Mouse (Mus musculus) left cerebral cortex, postnatal 4 days (tissue): Measurements from ENCODE around the gene Muc3. TPM values are rescaled to one million over a fixed set of nuclear protein-coding genes. Genes with fewer than 3 reads are reported as not detected.
"Not testable (repeated sequence)": the region's sequence is repeated elsewhere in the genome, so short reads cannot be mapped to it uniquely, and the experiment has no call there.

ENCODE experiments used
- DNase-seq: peaks from one replicate; pipeline ENCODE4 v3.0.0-alpha.2; 2022
- intact Hi-C: fragments of 180-260 bp; cut with DNase I; formaldehyde crosslinking; loops from one replicate; pipeline ENCODE4 v1.15.1; 2025
- total RNA-seq, 2 experiments: library from RNA; stranded (reverse); gene quantifications; 2 replicates each; pipeline ENCODE4 v1.2.3; 2021

Muc3 gene
- total RNA-seq, 2 experiments from 2014 or later = not detected

DNA sequence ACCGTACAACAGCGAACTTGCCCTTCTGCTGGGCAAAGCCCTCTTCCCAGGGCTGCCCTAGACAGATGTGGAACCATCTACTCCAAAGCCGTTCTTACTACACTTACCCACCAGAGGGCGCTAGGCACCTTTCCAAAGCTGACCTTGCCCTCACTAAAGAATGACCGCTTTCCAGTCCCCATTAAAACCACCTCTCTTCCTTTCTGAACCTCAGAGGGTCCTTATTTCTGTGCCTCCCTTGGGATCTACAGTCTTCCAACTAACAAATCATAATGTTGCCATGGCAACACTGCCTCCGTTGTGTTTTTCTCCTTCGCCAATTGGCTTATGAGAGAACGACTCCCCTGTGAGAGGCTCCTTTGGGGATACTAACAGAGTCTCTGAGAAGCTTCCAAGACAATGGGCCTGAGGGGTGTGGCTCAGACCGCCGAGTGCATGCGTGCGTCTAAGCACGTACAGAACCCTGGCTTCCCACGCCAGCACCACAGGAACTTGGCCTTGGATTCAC, 26.4 kb downstream of the Muc3 start:
- peak; percentile 71 for DNase-seq
- intact Hi-C loops = no loop called here

DNA sequence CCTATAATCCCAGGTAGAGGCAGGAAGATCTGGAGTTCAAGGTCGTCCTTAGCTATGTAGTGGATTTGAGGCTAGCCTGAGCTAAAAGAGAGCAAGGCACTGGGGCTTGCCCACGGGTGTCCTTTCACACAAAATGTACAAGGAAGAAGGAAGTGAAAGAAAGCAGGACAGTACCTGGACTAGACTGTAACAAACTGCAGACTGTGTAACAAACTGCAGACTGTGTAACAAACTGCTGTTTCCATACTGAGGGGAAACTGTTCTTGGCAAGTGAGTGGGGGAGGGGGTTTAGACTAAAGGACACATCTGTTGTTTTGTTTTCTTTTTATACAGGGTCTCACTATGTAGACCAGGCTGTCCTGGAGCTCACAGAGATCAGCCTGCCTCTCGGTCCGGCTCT, 27.8 kb downstream of the Muc3 start:
- DNase-seq = no peak
- intact Hi-C loops = no loop called here

DNA sequence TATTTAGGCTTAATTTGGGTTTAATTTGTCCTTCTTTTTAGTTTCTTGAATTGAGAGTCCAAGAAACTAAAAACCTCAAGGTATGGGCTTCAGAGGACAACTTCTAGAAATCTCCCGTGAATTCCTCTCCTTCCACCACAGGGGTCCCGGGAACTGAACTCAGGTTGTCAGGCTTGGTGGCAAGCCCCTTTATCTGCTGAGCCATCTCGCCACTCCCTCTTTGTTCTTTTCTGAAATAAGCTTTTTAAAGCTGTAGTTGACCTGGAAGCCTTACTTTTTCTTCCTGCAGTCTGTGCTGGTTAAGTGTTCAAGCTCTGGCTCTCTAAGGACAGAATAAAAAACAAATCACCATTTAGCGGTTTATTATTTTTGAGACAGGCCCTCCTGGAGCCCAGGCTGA, 30.2 kb downstream of the Muc3 start:
- DNase-seq = no peak
- intact Hi-C loops = no loop called here

DNA sequence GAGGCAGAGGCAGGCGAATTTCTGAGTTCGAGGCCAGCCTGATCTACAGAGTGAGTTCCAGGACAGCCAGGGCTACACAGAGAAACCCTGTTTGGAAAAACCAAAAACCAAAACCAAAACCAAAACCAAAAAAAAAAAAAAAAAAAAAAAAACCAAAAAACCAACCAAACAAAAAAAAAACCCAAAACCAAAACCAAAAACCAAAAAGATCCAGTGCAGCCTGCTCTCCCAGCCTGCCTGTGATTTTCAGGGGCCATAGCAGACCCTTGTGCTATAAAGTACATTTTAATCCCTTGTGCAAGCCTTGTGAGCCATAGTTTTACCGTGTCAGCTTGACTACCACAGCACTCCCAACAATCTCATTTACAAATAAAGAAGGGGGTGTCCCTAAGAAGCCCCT, 31.1 kb downstream of the Muc3 start:
- DNase-seq, intact Hi-C loops: not testable (repeated sequence)

DNA sequence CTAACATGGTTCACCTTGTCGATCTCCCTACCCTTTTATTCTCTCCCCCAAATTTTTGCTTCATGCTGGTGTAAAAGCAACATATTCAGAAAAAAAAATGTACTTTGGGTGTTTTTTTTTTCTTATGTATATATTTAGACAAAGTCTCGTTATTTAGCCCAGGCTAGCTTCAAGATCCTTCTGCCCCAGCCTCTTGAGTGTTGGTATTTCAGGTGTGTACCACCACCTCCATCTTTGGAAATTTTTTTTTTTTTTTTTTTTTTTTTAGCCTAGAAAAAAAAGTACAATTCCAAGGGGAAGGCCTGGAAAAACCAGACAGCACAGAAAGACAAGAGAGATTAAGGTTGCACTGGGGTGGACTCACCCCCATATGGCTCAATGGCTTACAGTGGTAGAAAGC, 32.1 kb downstream of the Muc3 start:
- DNase-seq = no peak
- intact Hi-C loops = no loop called here

DNA sequence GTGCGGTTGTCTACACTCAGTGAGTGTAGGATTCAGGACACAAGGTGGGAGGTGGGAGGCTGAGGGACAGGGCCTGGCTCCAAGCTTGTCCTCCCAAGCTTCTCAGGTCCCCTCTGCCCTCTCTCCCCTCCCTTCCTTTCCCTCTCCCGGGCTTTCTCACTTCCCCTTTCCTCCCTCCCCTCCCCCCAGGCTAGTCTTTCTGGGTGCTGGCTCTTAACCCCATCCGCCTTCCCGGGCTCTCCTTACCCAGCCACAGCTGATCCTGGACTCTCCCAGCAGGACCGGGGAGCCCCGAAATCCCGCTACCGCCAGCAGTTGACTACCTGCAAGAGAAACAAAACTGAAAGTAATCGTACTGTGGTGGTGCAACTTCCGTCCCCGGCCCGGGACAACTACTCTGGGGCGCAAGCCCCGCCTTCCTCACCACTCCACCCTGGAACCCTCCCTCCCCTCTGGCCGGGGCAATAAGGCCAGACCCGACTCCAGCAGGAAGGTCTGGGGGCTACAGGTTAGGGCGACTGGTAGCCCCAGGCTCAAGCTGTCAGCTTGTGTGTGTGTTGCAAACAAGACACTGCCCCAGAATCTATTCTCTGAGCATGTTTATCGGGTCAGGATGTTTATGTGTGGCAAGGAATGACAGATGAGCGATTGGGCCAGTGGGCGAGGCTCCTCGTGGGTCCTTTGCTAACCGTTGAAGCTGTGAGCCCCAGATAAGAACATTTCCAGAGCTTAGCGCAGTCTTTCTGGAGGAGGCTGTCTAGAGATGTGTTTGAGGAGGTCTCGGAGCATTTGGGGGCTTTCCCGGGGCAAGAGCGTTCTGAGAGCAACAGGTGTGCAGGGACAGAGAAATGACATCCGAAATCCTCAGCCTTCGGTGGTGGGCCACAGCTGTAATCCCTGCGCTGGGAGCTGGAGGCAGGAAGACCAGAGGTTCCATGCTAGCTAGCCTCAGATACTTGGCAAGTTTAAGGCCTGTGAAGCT, 33.0 kb downstream of the Muc3 start, which contains the start of gene Trim56:
Gene Trim56, minus strand, starts transcription at position 344 of the 982 bp plus-strand sequence.
- intact Hi-C loops = no loop called here
- DNase-seq = no peak

DNA sequence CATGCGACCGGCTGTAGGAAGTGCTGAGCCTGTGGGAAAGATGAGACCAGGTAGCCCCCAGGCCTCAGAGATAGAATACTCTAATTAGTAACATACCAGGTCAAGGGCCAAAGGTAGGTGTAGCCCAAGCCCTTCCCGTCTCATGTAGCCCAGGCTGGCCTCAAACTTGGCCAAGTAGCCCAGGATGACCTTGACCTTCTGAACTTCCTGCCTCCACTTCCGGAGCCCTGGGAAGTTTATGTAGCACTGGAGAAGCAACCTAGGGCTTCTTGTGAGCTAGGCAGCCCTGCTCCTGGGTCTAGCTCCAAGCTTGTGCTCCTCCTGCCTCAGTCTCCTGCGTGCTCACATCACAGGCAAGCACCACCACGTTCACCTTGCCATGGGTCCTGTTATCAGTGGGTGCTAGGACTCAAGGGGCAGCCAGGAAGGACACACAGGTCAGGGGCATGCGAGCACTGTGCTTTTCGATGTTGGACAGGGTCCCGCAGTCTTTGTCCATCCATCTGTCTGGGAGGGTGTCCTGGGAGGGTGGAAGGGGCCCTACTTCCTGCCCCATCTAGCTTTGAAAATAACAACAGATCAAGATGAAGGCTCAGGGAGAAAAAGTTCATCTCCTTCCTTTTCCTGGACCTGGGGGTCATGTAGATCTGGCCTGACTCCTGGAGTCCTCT, 34.1 kb downstream of the Muc3 start:
- intact Hi-C loops = loop anchor here (5.0 kb wide), 1 partner anchor 103 kb away; no protein-coding TSS in a partner anchor
- no peak for DNase-seq

DNA sequence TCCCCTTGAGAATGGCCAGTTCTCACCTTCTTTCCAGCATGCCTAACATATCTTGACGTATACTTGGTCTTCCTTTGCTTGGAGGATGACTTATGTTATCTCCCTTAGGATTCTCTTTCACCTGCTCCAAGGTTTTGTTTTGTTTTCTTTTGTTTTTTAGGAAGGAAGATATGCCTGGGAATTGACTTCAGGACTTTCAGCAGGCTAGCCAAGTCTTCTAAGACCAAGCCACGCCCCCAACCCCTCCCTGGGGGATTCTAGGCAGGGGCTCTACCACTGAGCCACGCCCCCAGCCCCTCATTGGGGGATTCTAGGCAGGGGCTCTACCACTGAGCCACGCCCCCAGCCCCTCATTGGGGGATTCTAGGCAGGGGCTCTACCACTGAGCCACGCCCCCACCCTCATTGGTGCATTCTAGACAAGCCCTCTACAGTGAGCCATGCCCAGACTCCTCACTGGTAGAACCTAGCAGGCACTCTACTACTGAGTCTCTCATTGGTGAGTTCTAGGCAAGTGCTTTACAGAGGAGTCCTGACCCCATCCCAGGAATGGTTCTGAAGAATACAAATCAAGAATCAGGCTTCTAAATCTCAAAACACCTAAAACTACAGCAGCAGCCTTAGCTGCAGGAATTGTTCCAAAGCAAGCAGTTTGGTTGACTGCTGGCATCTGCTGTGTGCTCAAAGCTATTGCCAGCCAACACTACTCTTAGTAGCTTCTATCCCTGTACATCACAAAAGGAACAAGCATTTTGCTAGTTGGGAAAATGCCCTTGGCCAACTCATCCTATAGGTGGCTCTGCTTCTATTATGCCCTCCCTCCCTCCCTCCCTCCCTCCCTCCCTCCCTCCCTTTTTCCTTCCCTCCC, 37.3 kb downstream of the Muc3 start:
- no peak for DNase-seq
- intact Hi-C loops = loop anchor here (5.0 kb wide), 1 partner anchor 99 kb away; no protein-coding TSS in a partner anchor

DNA sequence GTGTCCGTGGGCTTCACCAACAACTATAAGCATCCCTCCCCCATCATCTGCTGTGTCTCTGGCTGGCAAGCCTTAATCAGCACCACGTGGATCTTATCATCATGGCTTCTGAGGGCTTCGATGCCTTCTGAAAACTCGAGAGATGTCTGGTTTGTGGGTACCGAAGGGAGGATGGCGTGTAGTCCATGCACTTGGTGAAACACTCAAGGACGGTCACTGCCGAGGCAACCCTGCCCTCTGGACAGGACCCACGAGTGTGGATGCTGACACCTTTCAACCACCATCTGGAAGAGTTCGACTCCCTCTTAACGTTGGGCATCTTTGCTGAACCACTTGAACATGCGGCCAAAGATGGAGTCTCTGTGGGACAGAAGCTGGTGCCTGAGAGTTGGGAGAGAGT, 38.3 kb downstream of the Muc3 start:
- intact Hi-C loops = loop anchor here (5.0 kb wide), 1 partner anchor 99 kb away; no protein-coding TSS in a partner anchor

DNA sequence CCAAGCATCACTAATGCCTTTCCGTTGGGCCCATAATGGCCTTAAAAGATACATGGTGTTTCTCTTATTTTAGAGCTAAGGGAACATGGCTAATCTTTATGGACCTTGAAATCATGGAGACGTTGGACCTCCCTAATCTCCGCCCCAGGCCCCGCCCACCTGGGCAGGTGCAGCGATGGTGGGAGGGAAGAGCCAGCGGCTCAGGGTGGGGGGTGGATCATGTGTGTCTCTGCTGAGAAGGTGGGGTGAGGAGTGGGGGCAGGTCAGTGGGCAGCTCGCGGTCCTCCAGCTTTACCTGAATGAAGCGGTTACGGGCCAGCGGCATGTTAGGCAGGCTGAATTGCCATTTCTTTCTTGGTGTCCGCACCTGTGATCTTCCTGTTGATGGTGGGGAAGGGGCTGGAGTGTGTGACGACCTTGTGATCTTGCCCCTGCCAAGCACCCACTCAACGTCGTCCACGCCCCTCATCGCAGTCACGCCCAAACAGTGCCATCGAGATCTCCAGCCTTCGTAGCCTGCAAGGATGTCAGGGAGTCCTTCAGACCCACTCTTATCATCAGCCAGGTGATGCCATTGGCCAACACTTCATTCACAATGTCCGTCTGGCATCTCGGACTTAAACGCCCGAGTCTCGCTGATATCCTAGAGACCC, 39.1 kb downstream of the Muc3 start:
- intact Hi-C loops = loop anchor here (5.0 kb wide), 1 partner anchor 98 kb away; no protein-coding TSS in a partner anchor
- no peak for DNase-seq

More for the DNA sequence above, 38.3 kb downstream of the Muc3 start:
- DNase-seq = no peak

DNA sequence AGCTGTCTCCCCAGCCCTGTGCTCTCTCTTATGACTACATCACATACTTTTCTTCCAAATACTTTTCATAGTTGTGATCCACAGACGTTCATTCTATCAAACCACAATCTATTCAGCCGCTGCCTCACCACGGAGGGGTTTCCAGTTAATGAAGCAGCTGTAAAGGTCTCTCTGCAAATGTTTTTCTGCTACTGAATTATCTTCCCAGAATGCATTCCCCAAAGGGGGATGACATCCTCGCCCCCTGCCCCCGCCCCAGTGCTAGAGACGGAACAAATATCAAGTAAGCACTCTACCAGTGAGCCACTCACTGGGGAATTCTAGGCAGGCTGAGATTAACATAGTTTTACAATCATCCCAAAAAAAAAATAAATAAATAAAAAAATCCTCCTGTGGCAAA, 41.0 kb downstream of the Muc3 start:
- DNase-seq = no peak
- intact Hi-C loops = no loop called here

DNA sequence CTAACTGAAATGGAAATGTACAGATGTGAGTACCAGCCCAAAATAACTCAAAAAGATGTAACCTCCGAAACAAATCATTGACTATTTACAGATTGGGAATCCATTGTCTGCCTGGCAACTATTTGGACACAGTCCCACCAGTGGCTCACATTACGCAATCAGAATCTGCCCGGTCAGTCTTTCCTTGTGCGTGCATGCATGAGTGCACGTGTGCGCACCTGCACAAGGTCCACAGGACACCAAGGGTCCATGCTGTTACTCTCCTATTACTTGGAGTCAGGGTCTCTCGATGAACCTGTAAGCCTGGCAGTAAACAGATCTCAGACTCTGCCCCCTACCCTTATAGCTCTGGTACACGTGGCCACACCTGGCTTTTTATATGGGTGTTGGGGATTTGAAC, 41.5 kb downstream of the Muc3 start:
- intact Hi-C loops = loop anchor here (2.0 kb wide), 1 partner anchor 81 kb away; the partner anchor contains the start of gene Vgf
- no peak for DNase-seq

DNA sequence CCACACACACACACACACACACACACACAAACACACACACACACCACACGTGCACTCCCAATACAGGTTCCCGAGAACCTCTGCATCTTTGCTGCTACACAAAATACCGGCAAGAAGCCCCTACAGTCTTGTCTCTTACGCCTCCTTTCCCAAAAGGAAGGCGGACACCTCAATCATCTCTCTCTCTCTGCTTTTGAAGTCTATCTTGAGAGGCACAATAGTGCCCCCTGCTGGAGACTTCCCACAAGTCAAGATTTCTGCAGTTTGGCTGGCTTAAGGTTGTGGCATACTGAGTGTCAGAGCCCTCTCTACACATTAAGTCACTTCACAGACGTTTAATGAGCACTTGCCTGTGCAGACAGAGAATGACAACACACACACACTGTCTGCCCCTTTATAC, 42.1 kb downstream of the Muc3 start:
- peak; percentile 82 for DNase-seq
- intact Hi-C loops = loop anchor here (2.0 kb wide), 1 partner anchor 80 kb away; the partner anchor contains the start of gene Vgf

DNA sequence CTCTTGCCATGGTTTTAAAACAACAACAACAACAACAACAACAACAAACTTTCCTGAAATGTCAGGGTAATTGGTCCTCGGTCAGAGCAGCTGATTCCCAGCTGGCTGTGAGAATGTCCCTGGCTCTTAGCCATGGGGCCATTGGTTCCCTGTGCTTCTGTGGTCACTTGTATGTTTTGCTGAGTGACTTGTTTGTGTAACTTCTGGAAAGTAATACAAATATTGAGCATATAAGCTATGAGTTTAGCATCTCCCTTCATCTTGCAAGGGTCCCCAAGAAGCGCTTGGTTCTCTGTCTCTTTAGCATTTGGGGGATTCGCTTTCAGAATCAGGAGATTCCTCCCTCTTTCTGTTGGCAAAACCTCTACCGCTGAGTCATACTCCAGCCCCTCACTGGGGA, 42.7 kb downstream of the Muc3 start:
- intact Hi-C loops = loop anchor here (2.0 kb wide), 1 partner anchor 80 kb away; the partner anchor contains the start of gene Vgf
- DNase-seq = no peak

DNA sequence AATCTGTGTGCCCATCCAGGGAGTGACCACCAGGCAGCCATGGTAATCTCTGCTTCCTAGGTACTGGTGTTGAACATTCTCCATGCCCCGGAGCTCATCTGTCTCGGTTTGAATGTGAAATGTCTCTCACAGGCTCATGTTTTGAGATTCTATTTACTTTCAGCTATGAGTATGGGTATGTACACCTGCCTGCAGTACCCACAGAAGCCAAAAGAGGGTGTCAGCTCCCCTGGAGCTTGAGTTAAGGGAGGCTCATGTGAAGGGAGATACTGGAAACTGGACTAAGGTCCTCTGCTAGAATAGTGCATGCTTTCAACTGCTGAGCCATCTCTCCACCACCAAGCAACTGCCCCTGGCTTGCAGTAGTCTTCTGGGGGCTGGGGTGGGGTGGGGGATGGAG, 45.2 kb downstream of the Muc3 start:
- no peak for DNase-seq
- intact Hi-C loops = no loop called here

DNA sequence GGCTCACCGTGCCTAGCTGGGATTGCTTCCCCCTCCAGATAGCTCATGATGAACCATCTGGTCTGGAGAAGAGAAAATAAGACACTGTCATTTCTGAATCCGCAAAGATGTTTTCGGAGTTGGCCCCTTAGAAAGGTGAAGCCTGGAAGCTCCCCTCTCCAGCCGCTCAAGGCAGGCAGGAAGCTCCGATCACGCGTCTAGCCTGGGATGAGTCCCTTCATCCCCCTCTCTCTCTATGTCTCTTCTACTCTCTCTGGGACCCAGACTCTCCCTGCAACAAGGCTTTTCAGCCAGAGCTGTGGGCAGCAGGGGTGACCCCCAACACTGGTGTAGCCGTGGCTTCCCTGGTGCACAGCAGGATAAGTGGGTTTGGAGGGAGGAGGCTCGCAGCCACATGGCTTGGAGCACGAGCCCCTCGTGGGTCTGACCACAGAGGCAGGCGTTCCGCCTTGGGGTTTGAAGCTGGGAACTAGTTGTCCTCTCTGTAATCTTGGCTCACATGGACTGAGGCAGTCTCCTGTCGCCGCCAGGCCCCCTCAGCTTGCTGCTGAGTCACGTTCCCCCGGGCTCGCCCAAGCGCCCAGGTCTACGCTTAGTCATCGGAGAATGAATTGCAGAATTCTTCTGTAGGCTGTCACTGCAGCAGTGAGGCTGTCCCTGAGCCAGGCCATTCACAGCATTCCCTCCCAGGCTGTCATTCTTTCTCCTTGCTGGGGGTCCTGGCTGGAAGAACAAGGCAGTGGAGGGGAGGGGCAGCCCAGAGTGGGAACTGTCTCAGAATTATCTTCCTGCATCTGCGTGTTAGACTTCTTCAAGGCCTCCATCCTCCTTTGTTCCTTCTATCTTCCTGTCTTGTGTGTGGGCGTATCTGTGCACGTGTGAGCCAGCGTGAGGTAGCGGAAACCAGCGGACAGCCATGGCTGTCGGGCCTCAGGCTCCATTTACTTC, 46.3 kb downstream of the Muc3 start:
- no peak for DNase-seq
- intact Hi-C loops = no loop called here

DNA sequence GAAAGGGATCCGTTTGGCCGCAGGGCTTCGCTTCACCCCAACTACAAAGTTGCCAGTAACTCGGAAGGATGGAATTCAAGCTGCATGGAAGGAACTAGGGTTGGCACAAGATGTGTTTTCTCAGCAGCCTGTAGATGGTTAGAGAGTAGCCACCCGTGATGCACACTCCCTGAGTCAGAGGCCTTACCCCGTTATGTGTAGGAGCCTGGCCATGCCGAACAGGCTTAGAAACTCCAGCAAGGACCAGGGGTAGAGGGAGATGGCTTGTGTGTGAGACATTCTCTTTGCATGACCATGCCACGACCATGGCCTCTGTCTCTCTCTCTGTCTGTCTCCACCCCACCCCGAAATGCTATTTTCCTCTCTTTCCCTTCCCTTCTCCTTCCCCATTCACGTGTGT, 47.0 kb downstream of the Muc3 start:
- intact Hi-C loops = no loop called here
- DNase-seq = no peak

DNA sequence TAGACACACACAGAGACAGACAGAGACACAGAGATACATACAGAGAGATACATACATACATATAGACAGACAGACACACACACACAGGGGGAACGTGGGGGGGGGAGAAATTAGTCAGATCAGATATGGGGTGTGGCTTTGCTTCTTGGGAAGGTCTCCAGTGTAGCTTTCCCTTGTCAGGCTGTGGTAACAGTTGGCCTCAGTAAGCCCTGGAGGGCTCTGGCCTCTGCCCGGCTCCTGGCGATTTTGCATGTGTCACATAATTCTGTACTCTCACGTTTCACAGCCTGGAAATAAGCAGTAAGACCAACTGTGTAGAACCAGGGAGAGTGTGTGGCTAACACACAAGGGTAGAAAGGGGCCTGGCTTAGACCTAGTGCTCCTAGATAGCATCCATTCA, 48.5 kb downstream of the Muc3 start:
- intact Hi-C loops = no loop called here
- DNase-seq = no peak

DNA sequence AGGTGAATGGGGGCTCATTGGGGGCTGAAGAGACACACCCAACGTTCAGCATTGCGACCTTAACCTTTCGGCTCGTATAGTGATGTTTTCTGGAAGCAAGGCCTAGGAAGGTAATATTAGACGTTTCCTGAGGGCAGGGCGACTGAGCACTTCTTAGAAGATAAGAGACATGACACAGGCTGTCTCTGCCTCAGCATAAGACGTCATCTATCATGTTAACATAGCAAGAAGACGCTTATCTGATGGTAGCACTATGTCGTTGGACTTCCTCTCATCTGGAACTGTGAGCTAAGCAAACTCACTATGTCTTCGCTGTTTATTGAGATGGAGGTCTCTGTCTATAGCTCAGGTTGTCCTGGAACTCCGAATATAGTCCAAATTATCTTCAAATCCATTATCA, 50.7 kb downstream of the Muc3 start:
- intact Hi-C loops = no loop called here

More for the DNA sequence above, 50.7 kb downstream of the Muc3 start:
- no peak for DNase-seq
